Mouse (Mus musculus) thymus, postnatal 36 days (tissue): ENCODE data around the gene Fgfr2.

Experiments used
- DNase-seq, 2 experiments: peaks; one replicate each; pipeline ENCODE4 v3.0.0; 2022; ENCODE audit warnings: mixed read lengths in 2 of 2

The Fgfr2 gene

DNA sequence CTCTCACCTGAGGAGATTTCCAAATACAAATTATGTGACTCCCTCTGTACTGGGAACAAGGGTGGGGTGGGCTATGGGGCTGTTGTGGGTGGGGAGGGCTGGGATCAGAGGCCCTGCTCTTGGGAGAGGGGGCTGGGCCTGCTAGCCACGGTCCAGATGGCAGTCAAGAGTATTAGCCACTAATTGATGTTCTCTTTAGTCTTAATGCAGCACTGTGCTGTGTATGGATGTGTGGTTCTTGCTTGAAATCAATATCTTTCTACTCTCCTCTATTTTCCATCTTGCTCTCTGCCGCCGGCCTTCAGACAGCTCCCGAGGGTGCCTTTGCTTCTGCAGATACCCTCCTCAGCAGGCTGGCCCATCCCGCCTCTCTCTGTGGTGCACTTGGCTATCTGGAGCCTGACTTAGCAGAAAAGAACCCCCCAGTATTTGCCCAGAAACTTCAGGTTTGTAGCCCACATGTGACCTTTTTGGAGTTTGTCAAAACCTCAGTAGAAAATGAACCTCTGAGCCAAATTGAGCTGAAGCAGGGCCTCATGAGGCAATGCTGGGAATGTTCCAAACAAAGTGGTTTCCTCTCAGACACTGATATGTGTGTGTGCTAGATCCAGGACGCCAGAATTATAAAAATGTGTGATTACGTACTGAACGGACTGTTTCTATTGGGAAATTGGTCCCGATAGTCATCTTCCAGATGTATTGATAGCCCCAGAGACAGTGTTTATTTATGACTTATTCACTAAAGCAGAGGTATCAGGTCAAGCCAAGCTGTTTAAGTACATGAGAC lies 2379.7 kb downstream of the Fgfr2 start:
- DNase-seq, result no peak

DNA sequence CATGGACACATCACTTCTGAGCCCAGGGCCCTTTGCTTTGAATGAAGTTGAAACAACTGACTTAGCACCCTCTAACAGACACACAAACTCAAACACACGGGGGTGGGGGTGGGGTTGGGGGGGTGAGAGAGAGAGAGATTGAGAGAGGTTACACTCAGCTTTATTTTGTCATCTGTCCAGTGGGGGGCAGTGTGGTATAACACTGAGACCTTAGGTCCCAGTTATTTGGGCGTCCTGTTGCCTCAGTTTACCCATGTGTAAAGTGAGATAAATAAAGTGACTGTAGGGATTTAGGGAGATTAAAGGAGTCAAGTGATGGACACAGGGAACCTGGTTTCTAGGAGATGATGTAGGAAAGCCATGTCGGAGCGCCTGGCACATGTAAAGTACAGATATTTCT lies 2382.1 kb downstream of the Fgfr2 start:
- DNase-seq, result no peak

DNA sequence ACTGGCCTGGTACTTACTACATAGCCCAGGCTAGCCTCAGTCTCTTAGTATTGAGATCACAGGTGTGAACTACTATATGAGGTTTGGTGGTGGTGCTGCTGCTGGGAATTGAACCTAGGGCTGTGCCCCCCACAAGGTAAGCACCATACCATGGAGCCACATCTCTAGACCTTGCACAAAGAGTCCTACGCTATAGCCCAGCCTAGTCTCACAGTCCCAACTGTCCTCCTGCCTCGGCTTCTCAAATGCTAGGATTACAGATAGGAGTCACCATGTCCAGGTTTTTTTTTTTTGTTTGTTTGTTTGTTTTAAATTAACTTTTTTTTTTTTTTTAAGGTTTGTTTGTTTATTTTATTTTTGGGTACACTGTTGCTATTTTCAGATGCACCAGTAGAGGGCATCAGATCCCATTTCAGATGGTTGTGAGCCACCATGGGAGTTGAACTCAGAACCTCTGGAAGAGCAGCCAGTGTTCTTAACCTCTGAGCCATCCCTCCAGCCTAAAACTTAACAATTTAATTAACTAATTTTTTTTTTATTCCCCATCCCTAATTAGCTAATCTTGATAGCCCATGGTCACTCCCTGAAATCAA lies 2388.9 kb downstream of the Fgfr2 start:
- no peak for DNase-seq

DNA sequence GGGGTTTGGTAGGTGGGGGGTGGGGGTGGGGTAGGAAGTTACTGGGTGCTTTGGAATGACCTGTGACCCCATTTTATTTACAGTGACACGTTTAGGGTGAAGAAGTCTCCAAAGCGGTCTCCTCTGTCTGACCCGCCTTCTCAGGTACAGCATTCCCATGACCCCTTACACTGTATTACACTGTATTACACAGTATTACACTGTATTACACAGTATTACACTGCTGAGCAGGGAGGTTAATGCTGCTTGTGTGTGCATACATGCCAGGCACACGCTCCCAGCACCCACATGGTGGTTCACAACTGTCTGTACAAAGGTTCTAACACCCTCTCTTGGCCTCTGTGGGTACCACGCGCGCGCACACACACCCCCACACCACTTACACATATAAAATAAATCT lies 2389.7 kb downstream of the Fgfr2 start:
- DNase-seq, result no peak

- no peak for DNase-seq
Measured at GRCm38 (mm10) chr7:130732908-130733307, 2390.2 kb downstream of the Fgfr2 start.

DNA sequence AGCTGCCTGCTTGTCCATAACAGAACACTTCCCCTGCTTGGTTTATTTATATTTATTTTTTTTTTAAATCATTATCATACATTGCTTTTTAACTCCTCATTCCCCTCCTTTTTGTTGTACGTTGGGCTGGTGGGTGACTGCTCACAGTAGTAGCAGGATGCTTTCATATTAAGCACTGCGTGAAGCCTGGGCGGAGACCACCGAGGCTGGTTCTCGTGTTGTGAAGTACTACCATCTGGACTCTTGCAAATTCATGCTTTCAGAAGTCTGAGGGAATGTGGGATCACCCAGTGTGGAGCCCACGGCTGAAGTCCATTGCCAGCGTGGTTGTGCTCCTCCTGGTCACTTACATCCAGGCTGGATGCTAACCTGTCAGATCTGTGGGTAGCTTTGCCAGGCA lies 2391.4 kb downstream of the Fgfr2 start:
- DNase-seq, result no peak

DNA sequence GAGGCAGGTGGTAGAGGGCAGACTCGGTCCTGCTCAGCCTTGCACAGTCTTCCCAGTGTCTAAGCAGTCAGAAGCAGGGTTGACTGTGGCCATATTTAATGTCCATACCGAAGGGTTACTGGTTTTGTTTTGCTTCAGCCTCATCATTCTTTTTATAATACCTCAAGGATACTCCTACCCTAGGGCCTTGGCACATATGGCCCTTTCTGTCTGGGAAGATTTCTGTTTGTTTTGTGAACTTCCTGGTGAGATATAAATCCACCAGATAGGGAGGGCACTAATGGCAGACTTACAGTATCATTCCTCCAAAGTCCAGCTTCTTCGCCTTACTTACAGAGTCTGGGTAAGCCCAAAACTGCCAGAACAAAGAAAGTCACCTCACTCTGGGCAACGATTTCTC lies 2395.6 kb downstream of the Fgfr2 start:
- no peak for DNase-seq

DNA sequence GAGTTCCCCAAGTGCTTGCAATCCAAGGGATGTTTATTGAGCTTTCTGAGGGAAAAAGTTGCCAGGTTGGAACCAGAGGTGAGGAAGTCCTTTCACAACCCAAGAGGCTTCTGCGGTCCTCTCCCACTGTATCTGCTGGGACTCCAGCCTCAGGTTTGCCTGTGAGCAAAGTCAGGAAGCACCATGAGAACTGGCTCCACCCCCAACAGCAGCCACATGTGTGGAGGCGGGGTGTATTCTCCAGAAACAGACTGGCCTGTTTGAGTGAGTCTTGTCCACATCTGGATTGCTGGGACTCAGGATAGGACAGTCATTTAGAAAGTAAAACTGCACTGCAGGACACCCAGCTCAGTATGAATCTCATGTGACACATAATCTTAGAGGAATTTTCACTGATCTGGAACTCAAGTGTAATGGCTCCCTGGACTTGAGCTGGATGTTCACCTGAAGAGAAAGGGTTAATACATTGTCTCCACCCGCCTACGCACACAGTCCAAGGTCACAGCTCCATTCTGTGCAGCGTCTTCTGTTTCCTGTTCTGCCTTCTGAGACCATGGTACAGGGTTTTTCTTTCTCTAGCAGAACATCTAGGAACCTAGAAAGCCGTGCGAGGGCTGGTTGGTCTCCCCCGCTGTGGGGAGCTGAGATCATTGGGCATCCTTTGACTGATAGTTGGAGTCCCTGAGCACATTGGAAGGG lies 2396.3 kb downstream of the Fgfr2 start:
- no peak for DNase-seq

GRCm38 (mm10) chr7:130726185-130726584 lies 2397.0 kb downstream of the Fgfr2 start:
- no peak for DNase-seq

DNA sequence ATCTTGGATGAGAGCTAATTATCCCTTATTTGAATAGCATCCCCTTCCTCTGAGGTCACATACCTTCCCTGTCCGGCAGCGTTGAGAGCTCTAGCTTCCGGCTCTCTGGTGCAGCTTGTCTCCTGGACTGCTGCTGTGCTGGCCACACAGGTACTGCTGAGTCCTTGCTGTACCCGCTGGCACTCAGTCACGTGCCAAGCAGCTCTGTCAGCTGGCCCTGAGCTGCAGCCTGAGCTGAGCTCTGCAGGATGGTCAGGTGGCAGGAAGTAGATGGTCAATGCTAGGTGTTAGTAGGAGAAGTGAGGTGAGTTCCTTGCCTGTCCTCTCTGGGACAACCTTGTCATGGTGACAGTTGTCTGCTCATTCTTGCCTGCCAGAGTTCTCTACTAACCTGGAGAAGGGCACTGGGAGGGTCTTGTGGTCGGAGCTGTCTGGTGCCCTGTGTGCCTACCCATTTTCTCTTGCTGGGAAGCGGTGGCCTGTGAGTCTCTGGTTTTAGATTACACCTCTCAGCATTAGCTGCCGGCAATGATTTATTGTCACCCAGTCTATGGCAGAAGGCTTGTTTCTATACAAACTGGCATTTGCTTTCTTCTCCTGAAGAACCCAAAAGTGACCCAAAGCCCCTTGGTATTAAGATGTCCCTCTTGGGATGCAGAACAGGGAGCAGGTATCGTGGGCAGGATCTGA lies 2402.4 kb downstream of the Fgfr2 start:
- DNase-seq, result no peak

DNA sequence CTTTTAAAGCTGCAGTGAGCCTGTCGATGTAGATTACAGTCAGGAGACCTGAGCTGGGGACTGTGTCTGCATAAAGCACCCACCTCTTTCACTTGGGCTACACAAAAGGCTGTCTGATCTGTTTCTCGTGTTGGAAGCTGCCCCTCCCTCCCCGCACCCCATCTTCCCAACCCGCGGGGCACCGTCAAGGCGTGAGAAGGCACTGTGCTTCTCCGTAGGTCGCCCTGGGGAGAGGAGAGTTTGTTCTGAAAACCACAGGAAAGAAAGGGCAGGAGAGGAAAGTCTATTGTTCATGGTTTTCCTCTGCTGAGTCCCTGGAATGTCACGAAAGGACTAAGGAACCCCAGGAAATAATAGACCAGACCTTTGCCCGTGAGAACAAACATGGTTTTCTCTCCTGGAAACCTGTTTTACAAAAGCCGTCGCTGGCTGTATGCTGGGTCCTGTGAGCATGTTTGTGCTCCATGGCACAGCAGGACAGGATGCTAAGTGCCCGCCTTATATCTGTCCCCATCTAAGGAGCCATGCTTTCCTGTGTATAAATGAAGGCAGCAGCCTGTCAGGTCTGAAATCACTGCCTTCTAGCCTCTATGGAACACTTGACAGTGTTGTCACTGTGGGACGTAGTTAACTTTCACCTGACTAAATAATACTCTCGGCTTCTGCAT lies 2403.1 kb downstream of the Fgfr2 start:
- DNase-seq, result no peak

- no peak for DNase-seq
Measured at GRCm38 (mm10) chr7:130716989-130717388, 2406.2 kb downstream of the Fgfr2 start.

- no peak for DNase-seq
Measured at GRCm38 (mm10) chr7:130716341-130716740, 2406.8 kb downstream of the Fgfr2 start.

DNA sequence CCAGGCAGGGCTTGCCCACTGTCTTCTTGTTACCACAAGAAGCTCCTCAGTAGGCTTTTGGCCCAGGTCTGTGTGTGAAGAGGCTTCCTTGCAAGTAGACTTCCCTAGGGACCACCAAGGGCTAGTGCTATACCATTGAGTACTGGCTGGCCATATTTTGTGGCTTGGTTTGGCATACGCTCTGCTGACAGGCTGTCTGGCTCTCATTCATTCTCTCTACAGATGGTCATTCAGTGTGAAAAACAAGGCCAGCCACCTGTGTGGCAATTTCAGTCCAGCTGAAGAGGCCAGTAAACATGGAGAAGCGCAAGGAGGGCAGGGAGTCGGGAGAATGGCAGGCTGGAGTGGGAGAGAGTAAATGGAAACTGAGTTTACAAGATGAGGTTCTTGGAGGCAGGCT lies 2407.7 kb downstream of the Fgfr2 start:
- no peak for DNase-seq

- no peak for DNase-seq
Measured at GRCm38 (mm10) chr7:130713319-130713718, 2409.8 kb downstream of the Fgfr2 start.

- DNase-seq, result no peak
Measured at GRCm38 (mm10) chr7:130711851-130712250, 2411.3 kb downstream of the Fgfr2 start.

- DNase-seq, result no peak
Measured at GRCm38 (mm10) chr7:130709372-130710274, 2413.5 kb downstream of the Fgfr2 start.

GRCm38 (mm10) chr7:130708940-130709339 lies 2414.2 kb downstream of the Fgfr2 start:
- DNase-seq, result no peak

- DNase-seq, result no peak
Measured at GRCm38 (mm10) chr7:130705230-130705629, 2417.9 kb downstream of the Fgfr2 start.

GRCm38 (mm10) chr7:130701336-130701735 lies 2421.8 kb downstream of the Fgfr2 start:
- DNase-seq, result no peak

GRCm38 (mm10) chr7:130698480-130698879 lies 2424.7 kb downstream of the Fgfr2 start:
- DNase-seq, result no peak
